Mouse (Mus musculus) E14TG2a.4 (cell line): ENCODE results near the gene Gm1043.

Source experiments
- H3K27me3 ChIP-seq: 2 replicates; pipeline ENCODE4 v1.6.1; 2014; ENCODE audit warnings: low read length, control low read depth; ENCODE audit not compliant: insufficient read depth
- H3K36me3 ChIP-seq: 2 replicates; pipeline ENCODE4 v1.6.1; 2014; ENCODE audit warnings: low read length, control low read depth; ENCODE audit not compliant: insufficient read depth
- H3K4me1 ChIP-seq: replicated peaks from 2 replicates; pipeline ENCODE4 v1.6.1; 2014; ENCODE audit warnings: low read depth, low read length, control low read depth
- H3K4me3 ChIP-seq: replicated peaks from 2 replicates; pipeline ENCODE4 v1.5.1; 2014; ENCODE audit warnings: mild to moderate bottlenecking, low read length
- H3K9me3 ChIP-seq: 2 replicates; pipeline ENCODE4 v1.6.1; 2014; ENCODE audit warnings: low read length, control low read depth
- CTCF ChIP-seq: conservative IDR thresholded peaks from 2 replicates; pipeline ENCODE4 v1.5.1; 2014; ENCODE audit warnings: low read length
- NANOG ChIP-seq: IDR thresholded peaks from 2 replicates; pipeline ENCODE4 v1.6.1; 2014; ENCODE audit warnings: borderline replicate concordance, low read length, mixed read lengths
- POU5F1 ChIP-seq: IDR thresholded peaks from 2 replicates; pipeline ENCODE4 v1.6.1; 2014; ENCODE audit warnings: low read length, borderline replicate concordance

Gene Gm1043

GRCm38 (mm10) chr5:37222316-37222715, 137.1 kb downstream of the Gm1043 start:
- TF ChIP-seq CTCF, result no peak
- TF ChIP-seq POU5F1, result no peak
- TF ChIP-seq NANOG, result no peak
- H3K36me3 ChIP-seq, result no peaks in the 10 kb centered on the region
- no peaks in the 10 kb centered on the region for H3K9me3 ChIP-seq
- H3K4me1 ChIP-seq, result peaks cover 7% of the 10 kb centered on the region
- no peak overlapping the region for H3K4me3 ChIP-seq
- peaks cover 28% of the 10 kb centered on the region for H3K27me3 ChIP-seq

DNA sequence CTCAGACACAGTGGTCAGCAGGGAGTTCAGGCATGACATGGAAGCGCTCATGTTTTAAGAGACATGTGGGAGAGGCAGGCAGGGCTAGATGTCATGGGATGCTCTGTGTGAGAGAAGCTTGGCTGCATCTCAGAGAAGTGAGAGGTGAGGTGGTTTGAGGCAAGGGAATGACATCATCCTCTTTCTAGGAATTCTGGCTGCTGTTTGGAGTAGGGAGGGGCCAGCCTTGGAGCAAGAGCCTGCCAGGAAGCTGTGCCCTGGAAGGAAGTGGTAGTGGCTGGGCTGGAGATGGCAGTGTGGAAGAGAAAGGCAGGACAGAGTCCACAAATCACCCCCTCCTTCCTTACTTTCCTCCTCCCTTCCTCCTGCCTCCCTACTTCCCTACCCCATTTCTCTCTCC, 140.5 kb downstream of the Gm1043 start:
- Histone ChIP-seq H3K36me3 (no peaks in the 10 kb centered on the region), H3K9me3 (no peaks in the 10 kb centered on the region), H3K4me1 (no peaks in the 10 kb centered on the region), H3K4me3 (no peak overlapping the region), H3K27me3 (peaks cover 52% of the 10 kb centered on the region)
- TF ChIP-seq CTCF (no peak), NANOG (no peak), POU5F1 (no peak)

DNA sequence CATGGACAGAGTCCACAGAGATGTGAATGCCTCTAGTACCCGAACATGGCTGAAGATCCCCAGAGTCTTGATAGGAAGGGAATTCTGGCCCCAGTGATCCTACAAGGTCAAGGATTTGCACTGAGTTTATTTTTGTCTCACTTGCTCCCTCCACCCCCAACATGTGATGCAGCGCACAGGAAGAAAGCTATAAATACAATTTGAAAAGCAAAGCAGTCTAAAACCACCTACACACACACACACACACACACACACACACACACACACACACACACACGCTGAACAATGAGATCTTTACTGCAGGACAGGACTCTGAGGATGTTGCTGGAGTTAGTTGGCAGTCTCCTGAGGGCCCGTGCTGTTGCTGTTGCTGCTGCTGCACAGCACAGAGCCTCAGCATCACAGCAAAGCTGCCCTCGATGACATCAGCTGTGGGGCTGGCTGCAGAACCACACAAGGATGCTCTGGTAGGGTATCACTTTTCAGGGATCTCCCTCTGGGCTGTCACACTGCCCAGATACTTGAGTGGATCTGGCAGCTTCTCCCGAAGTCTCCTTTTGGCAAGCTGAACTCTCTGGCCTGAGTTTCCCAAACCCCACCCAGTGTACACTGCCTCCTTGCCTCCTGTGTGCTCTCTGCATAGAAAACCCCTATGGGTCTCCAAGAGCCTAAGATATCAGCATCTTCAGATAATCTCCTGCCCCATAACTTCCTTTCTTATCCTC, 142.9 kb downstream of the Gm1043 start:
- peaks cover 9% of the 10 kb centered on the region for H3K4me1 ChIP-seq
- TF ChIP-seq POU5F1 (no peak), CTCF (no peak), NANOG (no peak)
- peaks cover 69% of the 10 kb centered on the region for H3K27me3 ChIP-seq
- no peak overlapping the region for H3K4me3 ChIP-seq
- no peaks in the 10 kb centered on the region for H3K36me3 ChIP-seq
- no peaks in the 10 kb centered on the region for H3K9me3 ChIP-seq

DNA sequence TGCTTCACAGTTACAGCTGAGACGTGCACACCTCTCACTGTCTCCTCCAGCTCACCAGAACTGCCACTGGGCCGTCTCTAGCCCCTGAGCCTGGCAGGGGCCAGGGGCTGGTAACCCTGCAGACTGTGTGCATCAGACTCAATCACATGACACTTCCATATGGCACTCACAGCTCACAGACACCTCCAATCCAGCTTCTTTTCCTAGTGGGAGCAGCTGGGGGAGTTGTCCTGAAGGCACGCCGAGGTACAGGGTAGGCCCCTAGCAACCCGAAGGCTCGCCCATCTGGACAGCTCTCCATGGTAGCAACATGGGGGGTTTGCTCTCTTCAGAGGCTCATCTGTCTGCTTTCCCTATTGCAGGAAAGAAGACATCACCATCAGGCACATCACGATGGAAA, 143.7 kb downstream of the Gm1043 start:
- no peaks in the 10 kb centered on the region for H3K36me3 ChIP-seq
- peaks cover 70% of the 10 kb centered on the region for H3K27me3 ChIP-seq
- H3K4me1 ChIP-seq, result peaks cover 16% of the 10 kb centered on the region
- TF ChIP-seq NANOG (no peak), CTCF (no peak), POU5F1 (no peak)
- no peak overlapping the region for H3K4me3 ChIP-seq
- no peaks in the 10 kb centered on the region for H3K9me3 ChIP-seq

GRCm38 (mm10) chr5:37233010-37233557, 147.9 kb downstream of the Gm1043 start:
- TF ChIP-seq NANOG (no peak), CTCF (no peak), POU5F1 (peak; percentile 90)
- H3K27me3 ChIP-seq, result peaks cover 73% of the 10 kb centered on the region
- no peaks in the 10 kb centered on the region for H3K36me3 ChIP-seq
- no peaks in the 10 kb centered on the region for H3K9me3 ChIP-seq
- H3K4me3 ChIP-seq, result no peak overlapping the region
- peaks cover 27% of the 10 kb centered on the region for H3K4me1 ChIP-seq

DNA sequence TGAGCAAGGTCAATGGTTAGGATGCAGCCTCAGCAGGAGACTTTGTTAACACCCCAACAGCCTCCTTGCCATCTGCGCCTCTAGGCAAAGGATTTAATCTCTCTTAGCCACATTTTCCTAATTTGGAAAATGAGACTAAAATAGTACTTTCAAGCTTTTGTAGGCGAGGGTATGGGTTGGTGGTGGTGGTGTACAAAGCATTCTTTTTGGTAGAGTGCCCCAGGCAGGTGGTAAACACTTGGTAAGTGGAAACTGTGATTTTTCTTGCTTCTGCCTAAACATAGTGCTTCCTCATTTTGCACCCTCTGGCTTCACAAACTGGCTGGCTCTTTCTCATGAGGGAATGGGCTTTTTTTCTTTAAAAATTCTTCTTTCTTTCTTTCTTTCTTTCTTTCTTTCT, 153.5 kb downstream of the Gm1043 start:
- TF ChIP-seq CTCF (no peak), NANOG (no peak), POU5F1 (no peak)
- Histone ChIP-seq H3K9me3 (no peaks in the 10 kb centered on the region), H3K4me1 (peaks cover 50% of the 10 kb centered on the region), H3K4me3 (no peak overlapping the region), H3K27me3 (peaks cover 63% of the 10 kb centered on the region), H3K36me3 (no peaks in the 10 kb centered on the region)

GRCm38 (mm10) chr5:37240550-37240949, 155.4 kb downstream of the Gm1043 start:
- TF ChIP-seq CTCF (no peak), POU5F1 (no peak), NANOG (no peak)
- Histone ChIP-seq H3K36me3 (no peaks in the 10 kb centered on the region), H3K27me3 (peaks cover 62% of the 10 kb centered on the region), H3K9me3 (no peaks in the 10 kb centered on the region), H3K4me1 (peaks cover 65% of the 10 kb centered on the region), H3K4me3 (no peak overlapping the region)

- peak overlapping the region; percentile 87 for H3K4me3 ChIP-seq
- no peak for TF ChIP-seq NANOG
- no peak for TF ChIP-seq CTCF
- no peak for TF ChIP-seq POU5F1
- peaks cover 56% of the 10 kb centered on the region for H3K27me3 ChIP-seq
- peaks cover 62% of the 10 kb centered on the region for H3K4me1 ChIP-seq
- H3K36me3 ChIP-seq, result no peaks in the 10 kb centered on the region
- H3K9me3 ChIP-seq, result no peaks in the 10 kb centered on the region
Measured at GRCm38 (mm10) chr5:37241224-37241623, 156.1 kb downstream of the Gm1043 start.
